Mouse (Mus musculus) limb, embryonic 14.5 days (tissue): ENCODE data around the gene Dyrk1a. TPM values are rescaled to one million over a fixed set of nuclear protein-coding genes. Genes with fewer than 3 reads are reported as not detected.
A peak's percentile ranks its signal among the peaks of the same experiment; 100 is the strongest.

Experiments
- ATAC-seq: fragments of 200-750 bp; cut with Nextera tagmentation; 2 replicates; pipeline ENCODE4 v1.8.0; 2017; ENCODE audit warnings: low read depth, moderate number of reproducible peaks, moderate TSS enrichment; ENCODE audit not compliant: low FRiP score
- DNase-seq: peaks from one replicate; pipeline ENCODE4 v3.0.0-alpha.2; 2015; ENCODE audit warnings: low spot score
- H3K27ac ChIP-seq: fragments of 300-500 bp; sonication (generic); replicated peaks from 2 replicates; pipeline ENCODE4 v1.5.1; 2014; ENCODE audit warnings: low read depth, mild to moderate bottlenecking, low read length, moderate library complexity, mixed read lengths
- H3K27me3 ChIP-seq: fragments of 300-500 bp; sonication (generic); 2 replicates; pipeline ENCODE4 v1.6.1; 2014; ENCODE audit warnings: low read length, mixed read lengths; ENCODE audit not compliant: control insufficient read depth, insufficient read depth
- H3K36me3 ChIP-seq: fragments of 300-500 bp; sonication (generic); 2 replicates; pipeline ENCODE4 v1.6.1; 2014; ENCODE audit warnings: mild to moderate bottlenecking, low read length, moderate library complexity, mixed read lengths; ENCODE audit not compliant: control insufficient read depth, insufficient read depth
- H3K4me1 ChIP-seq: fragments of 300-500 bp; sonication (generic); 2 replicates; pipeline ENCODE4 v1.6.1; 2014; ENCODE audit warnings: antibody characterized with exemption, low read length, mixed read lengths; ENCODE audit not compliant: control insufficient read depth, insufficient read depth
- H3K4me2 ChIP-seq: fragments of 300-500 bp; sonication (generic); replicated peaks from 2 replicates; pipeline ENCODE4 v1.6.1; 2014; ENCODE audit warnings: low read depth, mild to moderate bottlenecking, low read length, moderate library complexity; ENCODE audit not compliant: severe bottlenecking
- H3K4me3 ChIP-seq: fragments of 300-500 bp; sonication (generic); replicated peaks from 2 replicates; pipeline ENCODE4 v1.5.1; 2014; ENCODE audit warnings: low read length
- H3K9ac ChIP-seq: fragments of 300-500 bp; sonication (generic); 2 replicates; pipeline ENCODE4 v1.6.1; 2014; ENCODE audit warnings: mild to moderate bottlenecking, low read depth, low read length, moderate library complexity; ENCODE audit not compliant: severe bottlenecking
- H3K9me3 ChIP-seq: fragments of 300-500 bp; sonication (generic); 2 replicates; pipeline ENCODE4 v1.6.1; 2016; ENCODE audit warnings: low read length; ENCODE audit not compliant: control insufficient read depth
- POLR2A ChIP-seq: fragments of 200-500 bp; IDR thresholded peaks from 2 replicates; pipeline ENCODE4 v1.8.0; 2012; ENCODE audit warnings: inconsistent platforms, mild to moderate bottlenecking, moderate library complexity, borderline replicate concordance; ENCODE audit not compliant: insufficient read depth, insufficient read length; ENCODE audit errors: extremely low read depth
- WGBS: fragments of 180-500 bp; shearing (Covaris S2); extraction: QIAGEN DNeasy Blood & Tissue Kit; methylation state at CpG from one replicate; pipeline ENCODE4 v1.1.7; 2014; 5-methylcytosine and 5-hydroxymethylcytosine counted together
- polyA plus RNA-seq, 2 experiments: library from polyadenylated mRNA; depleted of rRNA in 1 of 2; stranded (reverse) in 1 of 2; unstranded in 1 of 2; fragments of >200 nt; fragmentation: Nextera tagmentation in 1 of 2; extraction: Ambion mirVana in 1 of 2; gene quantifications; 2 replicates each; pipeline versions ENCODE4 v1.2.1 to v1.2.3; 2012 to 2014

Dyrk1a gene
- polyA plus RNA-seq, 2 experiments, result 12.3 to 35.0 TPM

GRCm38 (mm10) chr16:94713480-94714094 is 143.8 kb downstream of the Dyrk1a start:
- Histone ChIP-seq H3K9me3 (peaks cover 7% of the 10 kb centered on the region; the same call in 1 of the 2 replicates), H3K27ac (no peak overlapping the region), H3K4me3 (peak overlapping the region; percentile 24), H3K4me1 (no peaks in the 10 kb centered on the region), H3K9ac (0 out of 2 replicates have a peak overlapping the region, but pooled peaks have one; percentile 17), H3K27me3 (no peaks in the 10 kb centered on the region), H3K4me2 (peak overlapping the region; percentile 49), H3K36me3 (no peaks in the 10 kb centered on the region)
- no peak for TF ChIP-seq POLR2A
- peak; percentile 84 for ATAC-seq
- peak; percentile 79 for DNase-seq
- whole genome bisulfite sequencing, result 9% methylated on average over 25 of the region's 25 CpGs

DNA sequence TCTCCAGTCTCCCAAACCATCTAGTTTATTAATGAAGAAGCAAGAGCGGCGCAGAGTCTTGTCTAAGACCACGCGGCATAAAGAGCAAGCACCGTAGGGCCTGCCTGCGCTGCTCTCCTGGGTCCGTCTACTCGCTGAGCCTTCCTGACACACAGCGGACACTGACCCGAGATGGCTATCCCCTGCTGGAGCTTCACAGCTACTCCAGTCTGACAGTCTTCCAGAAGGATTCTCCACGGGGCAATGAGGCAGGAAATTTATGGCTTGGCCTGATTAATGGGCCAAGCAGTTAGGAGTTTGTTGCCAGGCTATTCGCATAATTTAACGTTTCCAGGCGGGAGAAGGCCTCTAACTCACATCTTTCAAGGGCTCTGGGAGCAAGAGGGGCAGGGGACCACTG is 144.7 kb downstream of the Dyrk1a start:
- H3K4me3 ChIP-seq, result no peak overlapping the region
- 48% methylated on average over 14 of the region's 14 CpGs for WGBS

GRCm38 (mm10) chr16:94717051-94717450 is 147.2 kb downstream of the Dyrk1a start:
- WGBS, result 92% methylated on average over 11 of the region's 11 CpGs

More for the DNA sequence above, 144.7 kb downstream of the Dyrk1a start:
- DNase-seq, result no peak
- Histone ChIP-seq H3K9me3 (peaks cover 7% of the 10 kb centered on the region; the same call in 1 of the 2 replicates), H3K27me3 (no peaks in the 10 kb centered on the region), H3K9ac (no peak overlapping the region), H3K36me3 (no peaks in the 10 kb centered on the region), H3K27ac (no peak overlapping the region), H3K4me1 (no peaks in the 10 kb centered on the region), H3K4me2 (no peak overlapping the region)
- no peak for ATAC-seq
- no peak for TF ChIP-seq POLR2A

DNA sequence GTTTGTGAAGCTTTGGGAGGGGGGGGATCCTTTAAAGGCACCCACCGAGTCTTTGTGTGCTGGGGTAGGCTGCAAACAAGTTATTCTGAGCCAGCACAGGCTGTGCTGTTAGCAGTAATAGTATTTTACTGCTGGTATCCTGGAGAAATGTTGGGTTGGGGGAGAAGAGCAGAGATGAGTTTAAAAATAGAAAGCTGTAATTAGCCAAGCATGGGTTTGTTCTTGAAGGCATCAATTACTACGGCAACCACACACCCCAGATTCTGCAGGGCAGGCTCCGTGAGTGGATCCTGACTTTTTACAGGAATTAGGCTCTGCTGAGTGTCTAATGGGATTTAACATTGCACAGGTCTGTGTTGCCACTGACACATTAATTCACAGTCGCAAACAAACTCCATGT is 149.1 kb downstream of the Dyrk1a start:
- Histone ChIP-seq H3K27me3 (no peaks in the 10 kb centered on the region), H3K4me1 (no peaks in the 10 kb centered on the region), H3K9ac (no peak overlapping the region), H3K4me3 (no peak overlapping the region), H3K9me3 (peaks cover 7% of the 10 kb centered on the region; the same call in 1 of the 2 replicates), H3K36me3 (no peaks in the 10 kb centered on the region), H3K27ac (no peak overlapping the region), H3K4me2 (no peak overlapping the region)
- TF ChIP-seq POLR2A, result no peak
- 41% methylated on average over 4 of the region's 4 CpGs for WGBS
- DNase-seq, result no peak
- no peak for ATAC-seq

More at GRCm38 (mm10) chr16:94717051-94717450, 147.2 kb downstream of the Dyrk1a start:
- ATAC-seq, result no peak
- no peak overlapping the region for H3K4me2 ChIP-seq
- peaks cover 7% of the 10 kb centered on the region; the same call in 1 of the 2 replicates for H3K9me3 ChIP-seq
- DNase-seq, result no peak
- H3K27ac ChIP-seq, result no peak overlapping the region
- no peak for TF ChIP-seq POLR2A
- no peak overlapping the region for H3K4me3 ChIP-seq
- no peaks in the 10 kb centered on the region for H3K36me3 ChIP-seq
- H3K27me3 ChIP-seq, result no peaks in the 10 kb centered on the region
- no peak overlapping the region for H3K9ac ChIP-seq
- no peaks in the 10 kb centered on the region for H3K4me1 ChIP-seq

DNA sequence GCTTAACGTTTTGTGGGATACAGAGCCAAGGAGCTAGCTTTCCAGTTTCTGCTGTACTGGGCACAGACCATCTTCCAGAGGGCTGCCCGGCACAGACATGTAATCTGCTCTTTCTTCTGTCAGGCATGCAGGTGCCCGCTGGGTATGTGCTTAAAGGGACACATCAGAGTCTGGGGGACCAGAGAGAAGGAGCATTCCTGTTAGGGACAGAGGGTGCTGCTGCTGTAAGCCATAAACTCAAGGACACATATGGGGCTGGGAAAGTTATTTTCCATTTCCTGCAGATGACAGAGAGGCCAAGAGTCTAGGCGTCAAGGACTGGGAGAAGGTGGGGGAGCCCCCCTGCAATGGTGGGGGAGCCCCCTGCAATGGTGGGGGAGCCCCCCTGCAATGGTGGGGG is 149.7 kb downstream of the Dyrk1a start:
- Histone ChIP-seq H3K4me2 (no peak overlapping the region), H3K4me3 (no peak overlapping the region), H3K27ac (no peak overlapping the region), H3K9ac (no peak overlapping the region), H3K36me3 (no peaks in the 10 kb centered on the region), H3K4me1 (no peaks in the 10 kb centered on the region; the same call in 1 of the 2 replicates), H3K9me3 (peaks cover 7% of the 10 kb centered on the region; the same call in 1 of the 2 replicates), H3K27me3 (no peaks in the 10 kb centered on the region)
- 47% methylated on average over 4 of the region's 4 CpGs for WGBS
- ATAC-seq (no peak), DNase-seq (no peak)
- TF ChIP-seq POLR2A, result no peak
